Mouse (Mus musculus): Measurements from ENCODE around the gene Sit1. TPM values are rescaled to one million over a fixed set of nuclear protein-coding genes. Genes with fewer than 3 reads are reported as not detected.

Sit1 gene
- total RNA-seq, 1 experiment = 0.31 TPM

- no peak for DNase-seq (ENCODE audit: low read depth, low spot score)
- H3K27ac ChIP-seq (ENCODE audit: insufficient read depth, low read depth, low read length, poor library complexity, severe bottlenecking) = no peak overlapping the region
- in situ Hi-C loops (cut with MboI; ENCODE audit: low sequenced_read_pairs in 2 of 2, unreplicated experiment in 2 of 2) = no loop called here
- H3K9ac ChIP-seq (ENCODE audit: insufficient read depth, low read depth, low read length, poor library complexity, severe bottlenecking) = no peak overlapping the region
- no peaks in the 10 kb centered on the region for H3K36me3 ChIP-seq (ENCODE audit: control insufficient read depth, insufficient read depth, low read length, poor library complexity, severe bottlenecking)
- H3K4me3 ChIP-seq (ENCODE audit: insufficient read depth in 1 of 2, low read depth in 1 of 2, low read length in 2 of 2, poor library complexity in 1 of 2, severe bottlenecking in 1 of 2) = no peak overlapping the region
- H3K4me1 ChIP-seq (ENCODE audit: control insufficient read depth in 2 of 2, insufficient read depth in 2 of 2, low read length in 2 of 2, poor library complexity in 1 of 2) = peaks cover 0 to 7% of the 10 kb centered on the region in 2 experiments; a peak in 1 of 4 replicates
- TF ChIP-seq MAFK (IDR thresholded peaks at IDR 0.05; ENCODE audit: insufficient read depth, low read depth, low read length) (no peak), ZNF384 (IDR thresholded peaks at IDR 0.05; ENCODE audit: low read depth, low read length) (no peak), HCFC1 (IDR thresholded peaks at IDR 0.05; ENCODE audit: borderline replicate concordance, insufficient read depth, low read length) (no peak), CHD2 (IDR thresholded peaks at IDR 0.05; ENCODE audit: low read depth, low read length) (no peak), ZC3H11A (IDR thresholded peaks at IDR 0.05; ENCODE audit: borderline replicate concordance, low read depth, low read length) (no peak)
- no peaks in the 10 kb centered on the region for H3K9me3 ChIP-seq (ENCODE audit: control insufficient read depth, insufficient read depth, low read depth, low read length)
Measured at GRCm38 (mm10) chr4:43503041-43503440, 19.5 kb upstream of the Sit1 start.

- H3K4me1 ChIP-seq (ENCODE audit: control insufficient read depth in 2 of 2, insufficient read depth in 2 of 2, low read length in 2 of 2, poor library complexity in 1 of 2) = peaks cover 0 to 12% of the 10 kb centered on the region in 2 experiments; a peak in 1 of 4 replicates
- H3K27ac ChIP-seq (ENCODE audit: insufficient read depth, low read depth, low read length, poor library complexity, severe bottlenecking) = 0 out of 2 replicates have a peak within 1 kb of the TSS, but pooled peaks have one; percentile 26
- peak within 1 kb of the TSS; percentile 84 for H3K9ac ChIP-seq (ENCODE audit: insufficient read depth, low read depth, low read length, poor library complexity, severe bottlenecking)
- H3K4me3 ChIP-seq (ENCODE audit: insufficient read depth in 1 of 2, low read depth in 1 of 2, low read length in 2 of 2, poor library complexity in 1 of 2, severe bottlenecking in 1 of 2) = peak within 1 kb of the TSS; percentile 70 to 79
- peaks cover 18% of the 10 kb centered on the region for H3K36me3 ChIP-seq (ENCODE audit: control insufficient read depth, insufficient read depth, low read length, poor library complexity, severe bottlenecking)
- no peaks in the 10 kb centered on the region for H3K9me3 ChIP-seq (ENCODE audit: control insufficient read depth, insufficient read depth, low read depth, low read length)
- TF ChIP-seq ZC3H11A (IDR thresholded peaks at IDR 0.05; ENCODE audit: borderline replicate concordance, low read depth, low read length) = no peak
- no peak for TF ChIP-seq ZNF384 (IDR thresholded peaks at IDR 0.05; ENCODE audit: low read depth, low read length)
- no peak for TF ChIP-seq HCFC1 (IDR thresholded peaks at IDR 0.05; ENCODE audit: borderline replicate concordance, insufficient read depth, low read length)
- no peak for TF ChIP-seq CHD2 (IDR thresholded peaks at IDR 0.05; ENCODE audit: low read depth, low read length)
- TF ChIP-seq MAFK (IDR thresholded peaks at IDR 0.05; ENCODE audit: insufficient read depth, low read depth, low read length) = no peak
- DNase-seq (ENCODE audit: low read depth, low spot score) = peak; percentile 80
- in situ Hi-C loops (cut with MboI; ENCODE audit: low sequenced_read_pairs in 2 of 2, unreplicated experiment in 2 of 2) = no loop called here
Measured at GRCm38 (mm10) chr4:43499407-43500333, 16.1 kb upstream of the Sit1 start, which contains the start of gene Arhgef39. Arhgef39 (minus strand) TSS chr4:43499695.

GRCm38 (mm10) chr4:43498983-43499382 lies 15.4 kb upstream of the Sit1 start:
- in situ Hi-C loops (cut with MboI; ENCODE audit: low sequenced_read_pairs in 2 of 2, unreplicated experiment in 2 of 2) = no loop called here
- no peak for DNase-seq (ENCODE audit: low read depth, low spot score)
- Histone ChIP-seq H3K9ac (ENCODE audit: insufficient read depth, low read depth, low read length, poor library complexity, severe bottlenecking) (peak overlapping the region; percentile 84), H3K9me3 (ENCODE audit: control insufficient read depth, insufficient read depth, low read depth, low read length) (no peaks in the 10 kb centered on the region), H3K27ac (ENCODE audit: insufficient read depth, low read depth, low read length, poor library complexity, severe bottlenecking) (no peak overlapping the region), H3K4me3 (ENCODE audit: insufficient read depth in 1 of 2, low read depth in 1 of 2, low read length in 2 of 2, poor library complexity in 1 of 2, severe bottlenecking in 1 of 2) (peak overlapping the region; percentile 70 to 79), H3K4me1 (ENCODE audit: control insufficient read depth in 2 of 2, insufficient read depth in 2 of 2, low read length in 2 of 2, poor library complexity in 1 of 2) (peaks cover 0 to 12% of the 10 kb centered on the region in 2 experiments; a peak in 1 of 4 replicates), H3K36me3 (ENCODE audit: control insufficient read depth, insufficient read depth, low read length, poor library complexity, severe bottlenecking) (peaks cover 18% of the 10 kb centered on the region)
- no peak for TF ChIP-seq HCFC1 (IDR thresholded peaks at IDR 0.05; ENCODE audit: borderline replicate concordance, insufficient read depth, low read length)
- TF ChIP-seq MAFK (IDR thresholded peaks at IDR 0.05; ENCODE audit: insufficient read depth, low read depth, low read length) = no peak
- no peak for TF ChIP-seq ZNF384 (IDR thresholded peaks at IDR 0.05; ENCODE audit: low read depth, low read length)
- no peak for TF ChIP-seq CHD2 (IDR thresholded peaks at IDR 0.05; ENCODE audit: low read depth, low read length)
- no peak for TF ChIP-seq ZC3H11A (IDR thresholded peaks at IDR 0.05; ENCODE audit: borderline replicate concordance, low read depth, low read length)

DNA sequence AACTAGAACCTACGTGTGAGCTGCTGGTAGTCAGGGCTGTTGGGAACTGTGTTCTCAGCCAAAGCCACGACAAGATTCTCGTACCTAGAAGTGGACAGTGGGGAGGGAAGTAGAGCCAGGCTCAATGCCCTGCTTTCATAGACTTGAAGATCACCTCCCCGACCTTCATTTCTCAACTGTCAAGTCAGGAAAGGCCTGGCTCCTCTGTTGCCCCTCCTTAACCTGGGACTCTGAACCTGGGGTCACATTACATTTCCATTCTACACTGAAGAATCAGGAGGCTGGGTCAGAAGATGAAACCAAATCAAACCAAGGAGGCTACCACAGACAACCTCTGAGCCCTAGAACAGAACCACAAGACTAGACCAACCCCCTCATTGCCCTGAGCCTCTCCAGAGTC lies 14.4 kb upstream of the Sit1 start:
- no peak overlapping the region for H3K4me3 ChIP-seq (ENCODE audit: insufficient read depth in 1 of 2, low read depth in 1 of 2, low read length in 2 of 2, poor library complexity in 1 of 2, severe bottlenecking in 1 of 2)
- H3K27ac ChIP-seq (ENCODE audit: insufficient read depth, low read depth, low read length, poor library complexity, severe bottlenecking) = no peak overlapping the region
- no peak for TF ChIP-seq MAFK (IDR thresholded peaks at IDR 0.05; ENCODE audit: insufficient read depth, low read depth, low read length)

More for the DNA sequence above, 14.4 kb upstream of the Sit1 start:
- in situ Hi-C loops (cut with MboI; ENCODE audit: low sequenced_read_pairs in 2 of 2, unreplicated experiment in 2 of 2) = no loop called here
- no peak for DNase-seq (ENCODE audit: low read depth, low spot score)
- no peak overlapping the region for H3K9ac ChIP-seq (ENCODE audit: insufficient read depth, low read depth, low read length, poor library complexity, severe bottlenecking)
- peaks cover 0 to 12% of the 10 kb centered on the region in 2 experiments; a peak in 1 of 4 replicates for H3K4me1 ChIP-seq (ENCODE audit: control insufficient read depth in 2 of 2, insufficient read depth in 2 of 2, low read length in 2 of 2, poor library complexity in 1 of 2)
- H3K9me3 ChIP-seq (ENCODE audit: control insufficient read depth, insufficient read depth, low read depth, low read length) = no peaks in the 10 kb centered on the region
- H3K36me3 ChIP-seq (ENCODE audit: control insufficient read depth, insufficient read depth, low read length, poor library complexity, severe bottlenecking) = peaks cover 18% of the 10 kb centered on the region

Data from ES-E14 (cell line).